Mouse (Mus musculus): ENCODE measurements at regions not wholly inside any gene's neighbourhood (a gene's known extent, or its start where the extent isn't known, plus 50 kb on each side); places are given as distances from the start of the nearest gene placed in this dataset.

DNA sequence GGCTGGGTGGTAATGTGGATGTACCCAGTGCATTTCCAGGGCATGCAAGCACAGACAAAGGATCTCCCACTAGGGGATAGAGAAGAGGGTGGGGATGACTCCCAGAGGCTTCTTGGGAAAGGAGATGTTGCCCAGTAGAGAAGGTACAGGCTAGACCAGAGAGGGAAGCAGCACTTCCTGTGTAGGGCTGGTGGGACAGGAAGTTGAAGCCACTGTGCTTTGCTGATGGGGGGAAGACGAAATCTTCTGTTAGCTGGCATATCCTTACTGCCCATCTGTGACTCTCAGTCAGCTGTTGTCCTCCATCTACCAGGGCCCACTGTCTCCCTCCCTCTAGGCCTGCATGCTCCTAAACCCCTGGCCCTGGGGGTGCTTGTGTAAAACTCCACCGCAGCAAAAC lies 180.2 kb downstream of the Wdr11 start:
- no peak for DNase-seq (ENCODE audit: low spot score)

DNA sequence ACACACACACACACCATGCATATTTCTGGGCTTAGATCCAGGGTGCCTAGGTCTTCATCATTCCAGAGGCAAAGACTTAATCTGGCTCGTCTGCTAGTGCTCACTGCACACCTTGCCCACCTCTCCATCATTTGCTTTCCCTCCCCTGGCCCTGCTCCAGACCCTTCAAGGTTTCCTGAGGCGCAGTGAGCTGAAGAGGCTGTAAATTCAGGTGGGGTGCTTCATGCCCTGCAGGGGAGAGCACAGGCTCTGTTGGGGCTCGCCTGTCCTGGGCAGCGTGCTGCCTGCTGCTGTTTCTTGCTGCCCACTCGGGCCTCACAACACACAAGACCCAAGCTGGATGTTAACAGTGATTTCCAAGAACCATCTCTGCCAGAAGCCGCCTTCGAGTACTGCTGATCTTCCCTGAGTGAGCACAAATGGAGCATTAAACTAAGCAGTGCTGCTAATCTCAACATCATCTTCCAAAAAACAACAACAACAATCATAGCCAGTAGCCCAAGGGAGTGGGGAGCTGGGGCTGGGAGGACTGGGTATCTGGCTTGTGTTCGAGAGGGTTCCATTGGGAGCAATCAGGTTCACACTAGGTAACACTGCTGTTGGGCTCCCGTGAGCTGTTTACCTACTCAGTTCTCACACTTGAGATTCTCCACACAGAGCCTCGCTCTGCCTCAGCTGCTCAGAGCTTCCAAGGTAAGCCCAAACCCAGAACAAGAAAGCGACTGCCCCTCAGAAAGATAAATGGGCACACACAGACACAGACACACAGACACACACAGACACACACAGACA lies 181.1 kb downstream of the Wdr11 start:
- no peak for DNase-seq (ENCODE audit: low spot score)

DNA sequence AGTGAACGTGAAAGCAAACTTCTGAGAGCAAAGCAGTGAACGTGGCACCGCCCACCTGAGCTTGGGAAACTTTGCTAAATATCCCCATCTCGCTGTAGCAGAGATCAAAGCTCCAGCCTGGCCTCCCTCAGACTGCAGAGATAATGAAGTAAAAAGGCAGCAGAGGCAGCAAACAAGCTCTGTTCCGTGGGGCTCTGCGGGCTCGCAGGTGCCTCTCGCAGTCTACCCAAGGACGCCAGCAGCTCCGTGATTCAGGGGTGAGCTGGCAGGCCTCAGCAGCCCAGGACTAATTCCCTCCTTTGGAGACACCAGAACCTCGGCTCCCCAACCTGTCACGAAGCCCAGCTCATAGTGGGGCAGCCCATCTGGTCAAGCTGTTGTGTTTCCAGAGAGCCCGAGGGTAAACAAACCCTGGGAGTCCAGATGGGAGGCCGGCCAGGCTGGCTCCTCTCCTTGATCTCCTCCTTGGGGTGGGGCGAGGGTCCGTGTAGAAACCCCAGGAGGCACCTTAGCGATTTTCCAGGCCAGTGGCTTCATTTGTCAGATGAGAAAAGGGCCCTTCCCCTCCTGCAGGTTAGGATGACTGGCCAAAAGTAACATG lies 182.7 kb downstream of the Wdr11 start:
- peak; percentile 53 for DNase-seq (ENCODE audit: low spot score)

DNA sequence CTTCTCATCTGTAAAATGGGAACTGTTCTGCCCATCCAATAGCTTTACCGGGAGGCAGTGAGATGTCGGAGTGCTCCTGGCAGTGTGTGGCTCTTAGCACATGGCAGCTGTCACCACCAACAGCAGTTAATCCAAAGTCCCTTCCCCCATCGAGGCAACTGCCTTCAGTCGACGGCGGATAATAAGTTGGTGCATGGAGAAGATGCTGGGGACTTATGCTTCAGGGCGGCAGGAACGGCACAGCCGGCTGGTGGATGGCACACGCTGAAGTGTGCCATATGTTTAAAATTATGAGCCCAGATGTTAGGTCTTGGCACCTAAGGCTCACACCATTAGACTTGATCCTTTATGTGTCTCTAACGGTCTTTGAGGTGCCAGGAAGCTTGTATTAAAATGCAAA lies 183.5 kb downstream of the Wdr11 start:
- peak; percentile 37 for DNase-seq (ENCODE audit: low spot score)

DNA sequence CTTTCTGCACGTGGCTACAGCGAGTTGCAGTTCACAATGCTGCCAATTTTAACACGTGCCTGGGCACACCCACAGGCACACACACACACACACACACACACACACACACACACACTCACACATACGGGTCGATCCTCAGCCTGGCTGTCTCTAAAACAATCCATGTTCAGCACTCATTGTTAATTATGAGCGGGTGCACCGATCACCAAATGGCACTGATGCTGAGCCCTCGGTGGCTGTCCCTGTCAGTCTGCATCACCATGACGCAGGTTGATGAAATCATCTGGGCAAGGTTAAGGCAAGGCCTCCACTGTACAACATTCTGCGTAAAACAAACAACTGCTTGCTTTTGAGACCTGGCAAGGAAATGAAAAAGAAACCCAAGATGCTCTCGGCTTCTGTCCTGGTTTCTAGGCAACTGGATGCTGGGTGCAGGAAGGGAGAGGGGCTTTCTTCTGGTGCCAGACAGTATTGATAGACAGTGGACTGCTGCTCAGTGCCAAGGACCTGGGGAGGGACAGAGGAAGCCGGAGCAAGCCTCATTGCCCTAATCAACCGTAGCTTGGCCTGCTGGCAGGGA lies 187.3 kb downstream of the Wdr11 start:
- DNase-seq (ENCODE audit: low spot score), result peak; percentile 68

DNA sequence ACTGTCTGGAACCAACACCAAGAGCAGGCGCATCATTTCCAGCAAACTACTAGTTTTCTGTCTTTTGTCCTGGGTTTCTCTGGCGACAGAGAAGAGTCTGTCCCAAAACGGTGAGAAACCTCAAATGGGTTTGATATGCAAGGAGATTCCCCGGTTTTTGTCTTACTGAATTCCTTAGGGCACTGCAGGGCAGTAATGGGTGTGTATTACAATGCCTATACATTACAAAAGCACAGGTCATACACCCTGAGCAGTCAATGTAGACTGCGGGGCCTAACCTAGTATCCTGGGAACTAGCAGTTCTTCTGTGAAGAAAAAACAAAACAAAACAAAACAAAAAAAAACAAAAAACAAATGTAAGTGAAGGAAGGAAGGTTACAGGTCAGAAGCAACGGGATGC lies 188.3 kb downstream of the Wdr11 start:
- DNase-seq (ENCODE audit: low spot score), result no peak

DNA sequence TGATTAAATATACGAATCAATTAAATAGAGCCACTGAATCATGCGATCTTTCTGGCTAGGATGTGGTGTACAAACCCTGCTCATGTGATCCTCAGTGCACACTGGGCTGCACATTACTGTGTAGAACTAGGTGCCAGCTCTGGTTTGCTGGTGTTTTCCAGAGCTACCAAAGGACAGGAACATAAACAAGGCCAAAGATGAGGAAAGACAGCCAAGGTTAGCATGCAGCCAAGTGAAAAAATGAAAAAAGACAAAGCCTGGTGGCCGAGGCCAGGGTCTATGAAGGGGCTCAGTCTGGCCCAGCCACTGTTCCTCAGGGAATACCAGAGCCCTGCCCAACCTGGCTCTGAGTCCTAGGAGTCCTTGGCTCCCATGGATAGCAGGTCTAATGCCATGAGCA lies 190.1 kb downstream of the Wdr11 start:
- DNase-seq (ENCODE audit: low spot score), result no peak

DNA sequence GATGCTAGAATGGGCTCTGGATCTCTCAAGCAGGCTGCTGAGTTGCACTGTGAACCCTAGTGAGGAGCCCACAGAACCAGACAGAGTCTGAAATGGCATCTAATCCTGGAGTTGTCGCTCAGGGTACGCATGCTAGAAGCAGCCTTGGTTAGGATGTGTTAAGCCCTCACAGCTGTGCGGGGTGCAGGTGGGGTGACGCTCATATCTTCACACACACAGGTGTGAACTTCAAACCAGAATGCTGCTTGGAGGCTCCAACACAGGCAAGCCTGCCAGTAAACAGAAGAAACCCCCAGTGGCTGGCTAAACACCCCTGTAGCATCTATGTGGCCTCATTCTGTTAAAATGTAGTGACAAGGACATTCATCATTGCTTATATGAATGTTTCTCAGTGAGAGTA lies 193.3 kb downstream of the Wdr11 start:
- no peak for DNase-seq (ENCODE audit: low spot score)

DNA sequence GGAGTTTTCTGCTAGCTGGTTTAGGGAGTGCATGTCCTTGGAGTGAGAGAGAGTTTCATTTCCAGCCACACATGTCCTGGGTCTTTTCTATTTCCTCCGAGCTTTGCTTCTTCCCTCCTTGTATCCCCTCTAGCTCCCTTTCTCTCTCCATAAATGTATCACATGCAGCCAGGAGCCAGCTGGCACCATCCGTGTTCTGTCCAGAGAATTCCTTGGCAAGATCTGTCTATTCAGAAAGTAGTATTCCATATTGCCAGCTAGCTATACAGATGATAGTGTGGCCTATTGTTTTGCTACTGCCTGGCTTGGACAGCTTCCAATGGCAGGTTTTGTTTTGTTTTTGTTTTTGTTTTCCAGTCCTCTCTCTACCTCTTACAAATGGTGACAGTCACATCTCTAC lies 195.3 kb downstream of the Wdr11 start:
- no peak for DNase-seq (ENCODE audit: low spot score)

DNA sequence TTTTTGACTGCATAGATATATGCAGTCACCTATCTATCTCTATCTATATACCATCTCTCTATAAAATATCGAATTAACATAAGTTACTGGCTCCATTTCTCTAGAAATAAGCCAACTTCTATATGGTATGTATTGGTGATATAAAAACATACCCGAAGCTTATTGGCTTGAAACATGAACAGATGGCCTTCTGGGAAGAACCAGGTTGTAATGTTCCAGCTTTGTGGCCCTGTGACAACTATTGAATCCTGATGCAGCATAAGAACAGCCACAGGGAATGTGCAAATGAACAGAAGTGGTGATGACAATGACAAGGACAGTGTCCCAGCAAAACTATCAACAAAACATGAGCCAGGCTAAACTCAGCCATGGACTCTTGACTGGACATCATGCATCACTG lies 196.1 kb downstream of the Wdr11 start:
- no peak for DNase-seq (ENCODE audit: low spot score)

DNA sequence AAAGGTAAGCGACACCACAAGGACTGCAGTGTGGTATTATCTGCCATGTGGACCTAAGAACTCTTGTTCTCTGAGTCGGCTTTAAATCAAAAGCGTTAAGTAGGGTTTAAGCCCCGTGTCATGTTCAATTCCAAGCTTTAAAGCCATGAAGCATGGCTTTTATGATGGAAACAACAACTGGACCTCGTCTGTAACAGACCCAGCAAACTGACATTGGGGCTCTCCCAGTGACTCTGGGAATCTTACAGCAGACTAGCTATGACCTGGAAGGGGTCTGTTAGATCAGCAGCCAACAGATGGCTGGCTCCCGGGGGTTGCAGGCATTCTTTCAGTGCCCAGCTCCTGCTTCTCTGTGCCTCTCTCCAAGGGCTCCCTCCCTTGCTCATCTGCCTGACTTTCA lies 197.8 kb downstream of the Wdr11 start:
- DNase-seq (ENCODE audit: low spot score), result no peak

DNA sequence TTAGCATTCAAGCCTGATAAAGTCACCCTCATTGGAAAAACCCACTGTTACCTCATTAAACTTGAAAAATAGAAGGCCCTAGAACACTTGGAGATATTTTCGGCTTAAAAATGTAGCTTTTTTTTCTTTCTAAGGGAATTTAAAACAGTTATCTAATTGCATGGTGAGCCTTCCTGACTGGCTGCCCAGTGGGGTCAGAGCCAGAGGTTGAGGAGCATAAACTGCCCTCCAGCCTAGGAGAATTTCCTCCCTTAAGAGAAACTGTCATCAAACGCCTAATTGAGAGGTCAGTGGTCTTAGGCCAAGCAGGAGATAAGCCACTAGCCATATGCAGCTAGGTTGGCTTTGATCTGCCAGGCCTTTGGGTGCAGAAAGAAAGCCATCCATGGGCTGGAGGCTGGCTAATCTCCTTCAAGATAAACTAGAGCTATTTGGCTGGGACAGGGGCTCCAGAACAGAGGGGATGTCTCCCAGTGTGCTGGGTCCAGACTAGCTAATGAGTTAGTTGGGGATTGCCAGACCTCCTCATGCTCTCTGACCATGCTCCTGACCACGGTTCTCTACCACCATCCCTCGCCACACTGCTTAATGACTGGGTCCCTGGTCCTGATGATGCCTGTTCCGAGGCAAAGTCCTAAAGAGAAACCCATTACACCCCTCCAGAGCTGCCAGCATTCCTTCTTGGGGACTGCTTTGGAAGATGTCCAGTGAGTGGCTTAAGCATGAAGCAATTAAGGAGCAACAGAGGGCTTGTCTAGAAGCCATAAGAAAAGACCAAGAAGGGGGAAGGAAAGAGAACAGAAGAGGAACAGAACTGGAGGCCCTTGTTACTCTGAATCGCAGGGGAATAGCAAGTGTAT lies 199.2 kb downstream of the Wdr11 start:
- DNase-seq (ENCODE audit: low spot score), result no peak

DNA sequence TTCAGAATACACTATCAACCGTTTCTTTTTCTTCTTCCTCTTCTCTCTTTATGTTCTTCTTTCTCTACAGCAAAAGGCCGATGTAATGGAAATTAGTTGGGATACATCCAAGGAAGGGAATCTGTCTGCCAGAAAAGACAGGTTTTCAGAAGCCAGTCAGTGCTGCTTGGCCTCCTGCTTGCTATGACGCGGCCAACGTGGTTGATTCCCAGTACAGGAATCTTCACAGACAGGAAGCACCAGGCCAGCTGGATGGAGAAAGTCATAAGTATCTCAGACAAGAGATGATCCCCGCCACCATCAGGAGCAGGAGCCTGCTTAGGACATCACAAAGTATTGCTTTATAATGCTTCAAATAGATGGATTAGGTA lies 199.8 kb downstream of the Wdr11 start:
- DNase-seq (ENCODE audit: low spot score), result no peak

DNA sequence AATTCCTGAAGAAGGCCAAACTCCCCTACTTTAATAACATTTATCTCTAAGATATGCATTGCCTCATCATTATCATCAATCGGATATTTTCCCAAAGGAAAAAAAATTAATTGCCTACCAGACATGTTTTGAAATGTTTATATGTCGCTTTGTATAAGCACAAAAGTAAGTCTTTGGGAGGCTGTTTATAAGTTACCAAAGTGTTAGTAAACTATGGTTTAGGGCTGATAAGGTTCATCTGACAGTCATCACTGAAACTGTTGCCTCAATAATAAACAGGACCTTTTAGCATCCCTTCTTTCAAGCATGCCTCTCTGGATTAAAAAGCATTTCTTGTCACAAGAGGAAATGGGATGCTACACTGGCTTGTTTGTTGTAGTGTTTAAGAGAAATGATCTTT lies 202.1 kb downstream of the Wdr11 start:
- no peak for DNase-seq (ENCODE audit: low spot score)

DNA sequence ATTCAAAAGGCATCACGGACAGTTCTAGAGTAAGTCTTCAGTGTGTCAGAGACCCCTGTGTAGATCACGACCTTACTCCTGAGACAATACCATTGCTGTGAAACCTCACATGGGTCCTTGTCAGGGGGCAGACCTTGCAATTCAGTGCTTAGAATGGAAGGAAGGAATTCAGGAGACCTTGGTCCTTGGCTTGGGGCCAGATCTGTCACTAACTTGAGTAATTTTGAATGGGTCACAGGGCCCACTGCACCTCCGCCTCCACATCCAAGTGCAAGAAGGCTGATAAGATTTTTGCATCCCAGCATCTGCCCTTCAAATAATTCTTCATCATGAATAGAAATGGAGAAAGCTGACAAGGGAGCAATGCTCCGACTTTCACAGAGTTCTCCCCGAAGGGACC lies 202.6 kb downstream of the Wdr11 start:
- no peak for DNase-seq (ENCODE audit: low spot score)

DNA sequence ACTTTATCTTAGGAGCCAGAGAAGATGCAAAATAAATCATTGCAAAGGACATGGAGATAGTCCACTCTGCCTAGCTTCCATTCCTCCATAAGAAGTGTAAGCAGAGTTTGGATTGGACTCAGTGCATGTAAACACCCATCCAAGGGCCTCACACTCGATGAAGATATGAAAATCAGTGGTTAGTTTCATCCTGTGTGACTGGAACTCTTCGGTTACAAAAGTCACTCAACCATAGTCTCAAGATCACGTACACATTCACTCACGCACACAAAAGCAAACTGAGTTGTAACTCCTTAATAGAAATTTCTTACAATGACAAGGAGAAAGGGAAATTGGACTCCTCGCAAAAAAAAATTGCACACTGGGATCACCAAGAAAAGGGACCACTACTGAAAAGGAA lies 206.9 kb downstream of the Wdr11 start:
- DNase-seq (ENCODE audit: low spot score), result no peak

DNA sequence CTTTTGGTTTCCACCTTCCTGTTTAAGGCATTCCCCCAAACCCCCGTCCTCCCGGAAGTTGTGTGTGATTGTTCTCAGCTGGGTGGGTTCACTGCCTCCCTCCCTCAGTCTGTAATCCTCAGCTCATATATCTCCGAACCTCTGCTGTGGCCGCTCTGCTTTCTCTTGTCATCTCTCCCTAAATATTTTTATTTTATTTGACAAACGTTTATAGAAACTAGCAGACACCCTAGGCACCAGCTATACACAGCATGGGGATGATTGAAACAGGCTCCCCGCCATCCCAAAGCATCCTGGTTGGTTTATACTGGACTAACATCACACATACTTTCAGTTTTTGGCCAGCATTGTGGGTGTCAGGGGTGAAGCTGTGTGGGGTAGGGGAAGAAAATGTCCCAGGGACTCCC lies 208.8 kb downstream of the Wdr11 start:
- DNase-seq (ENCODE audit: low spot score), result no peak

DNA sequence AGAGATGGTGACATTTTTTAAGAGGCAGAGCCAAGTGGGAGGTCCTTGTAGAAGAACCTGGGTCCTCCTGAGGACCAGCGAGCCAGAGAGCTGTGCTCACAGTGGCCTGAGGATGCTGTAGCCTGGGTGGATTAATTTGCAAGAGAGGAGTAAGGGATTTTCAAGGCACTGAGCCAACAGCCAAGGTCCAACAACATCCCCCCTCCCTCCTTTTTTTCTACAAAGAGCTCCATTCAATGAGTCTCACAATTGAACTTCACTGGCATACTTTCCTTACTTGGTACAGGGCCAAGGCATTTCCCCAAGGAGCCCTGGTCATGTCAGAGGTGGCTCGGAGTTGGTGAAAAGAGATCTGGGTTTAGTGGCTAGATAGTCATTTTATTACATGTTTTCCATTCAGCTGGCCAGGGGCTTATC lies 209.8 kb downstream of the Wdr11 start:
- no peak for DNase-seq (ENCODE audit: low spot score)

DNA sequence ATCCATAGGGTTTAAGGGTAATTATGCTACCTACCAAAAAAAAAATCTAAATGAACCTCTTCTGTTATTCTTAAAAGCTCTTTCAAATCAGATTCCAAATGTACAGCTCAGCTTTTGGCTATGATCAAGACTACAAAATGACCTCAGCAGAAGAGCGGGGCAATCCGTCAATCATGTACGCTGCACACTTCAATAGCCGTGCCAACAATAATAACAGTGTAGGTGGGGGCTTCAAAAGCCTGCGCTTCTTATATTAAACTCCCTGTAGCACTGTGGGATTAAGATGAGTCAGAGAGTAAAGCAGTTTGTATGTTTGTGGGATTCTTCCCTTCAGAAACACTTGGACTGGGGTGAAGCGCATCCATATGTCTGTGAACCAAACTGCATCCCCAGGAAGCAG lies 210.5 kb downstream of the Wdr11 start:
- DNase-seq (ENCODE audit: low spot score), result no peak

DNA sequence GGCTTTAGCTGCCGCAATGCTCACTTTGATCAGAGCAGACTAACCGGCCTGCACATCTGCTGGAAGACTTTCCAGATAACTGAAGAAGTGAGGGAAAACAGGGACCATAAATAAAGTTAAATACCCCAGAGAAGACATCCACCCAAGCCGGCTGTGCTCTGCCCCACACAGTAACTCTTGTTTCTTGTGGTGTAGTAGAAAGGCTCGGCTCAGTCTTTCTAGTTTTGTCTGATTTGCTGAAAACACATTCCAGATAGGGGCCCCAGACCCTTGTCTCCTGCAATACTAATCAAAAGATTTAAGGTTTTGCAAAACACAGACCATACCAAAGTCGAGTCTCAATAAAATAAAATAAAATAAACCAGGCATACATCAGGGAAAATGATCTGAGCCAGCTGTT lies 213.7 kb downstream of the Wdr11 start:
- no peak for DNase-seq (ENCODE audit: low spot score)

DNA sequence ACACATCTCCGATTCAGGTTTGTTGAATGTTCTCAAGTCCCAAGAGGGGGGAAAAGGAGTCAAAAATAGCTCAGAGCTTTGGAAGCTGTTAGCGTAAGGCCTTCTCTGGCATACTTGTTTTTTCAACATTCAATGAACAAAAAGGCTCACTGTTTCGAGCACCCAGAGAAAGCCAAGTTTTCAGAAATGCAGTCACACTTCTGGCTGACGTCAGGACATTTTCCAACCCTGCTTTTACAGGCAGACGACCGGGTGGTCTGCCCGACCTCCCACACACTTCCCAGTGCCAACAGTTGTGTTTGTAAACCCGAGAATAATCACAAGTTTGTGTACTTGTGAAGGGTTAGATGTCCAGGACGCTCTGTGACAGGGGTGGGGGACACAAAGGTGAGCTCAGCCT lies 218.5 kb downstream of the Wdr11 start:
- DNase-seq (ENCODE audit: low spot score), result no peak

DNA sequence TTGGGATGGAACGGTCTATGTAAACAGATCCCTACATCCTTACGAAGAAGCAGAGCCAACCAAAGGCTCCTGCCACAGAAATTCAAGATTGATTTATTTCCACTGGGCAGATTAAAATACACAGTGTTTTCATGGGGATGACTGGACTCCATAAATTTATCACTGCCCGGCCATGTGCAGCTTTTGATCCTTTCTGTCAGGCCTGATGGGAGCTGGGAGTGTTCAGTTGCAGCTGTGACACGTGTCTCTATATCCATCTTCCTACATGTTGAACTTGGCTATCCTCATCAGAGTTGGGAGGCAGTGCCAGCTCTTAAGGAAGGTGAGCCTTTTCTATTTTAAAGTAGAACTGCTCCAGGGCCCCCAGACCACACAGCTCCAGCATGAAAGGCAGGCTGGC lies 218.9 kb downstream of the Wdr11 start:
- DNase-seq (ENCODE audit: low spot score), result no peak
